Mouse (Mus musculus): Measurements from ENCODE around the gene Fam160a1.

The Fam160a1 gene

DNA sequence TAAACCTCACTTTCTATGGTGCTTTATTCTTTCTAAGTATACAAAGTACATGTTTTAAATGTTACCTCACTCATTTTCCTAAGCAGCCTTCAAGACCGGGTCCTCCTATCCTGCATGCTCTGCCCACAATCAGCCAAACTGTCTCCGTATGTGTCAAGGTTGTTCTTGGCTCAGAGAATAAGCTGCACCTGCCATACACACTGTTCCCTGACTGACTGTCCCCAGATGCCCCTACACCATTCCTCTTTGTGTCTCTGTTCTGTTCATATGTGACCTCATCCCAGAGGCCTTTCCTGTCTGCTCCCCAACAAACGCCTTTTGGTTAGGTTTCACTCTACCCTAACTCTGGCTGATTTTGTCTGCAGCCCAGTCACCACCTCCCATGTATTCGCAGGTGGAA lies 10.2 kb upstream of the Fam160a1 start:
- no peak for DNase-seq (ENCODE audit: low spot score in 2 of 2)

DNA sequence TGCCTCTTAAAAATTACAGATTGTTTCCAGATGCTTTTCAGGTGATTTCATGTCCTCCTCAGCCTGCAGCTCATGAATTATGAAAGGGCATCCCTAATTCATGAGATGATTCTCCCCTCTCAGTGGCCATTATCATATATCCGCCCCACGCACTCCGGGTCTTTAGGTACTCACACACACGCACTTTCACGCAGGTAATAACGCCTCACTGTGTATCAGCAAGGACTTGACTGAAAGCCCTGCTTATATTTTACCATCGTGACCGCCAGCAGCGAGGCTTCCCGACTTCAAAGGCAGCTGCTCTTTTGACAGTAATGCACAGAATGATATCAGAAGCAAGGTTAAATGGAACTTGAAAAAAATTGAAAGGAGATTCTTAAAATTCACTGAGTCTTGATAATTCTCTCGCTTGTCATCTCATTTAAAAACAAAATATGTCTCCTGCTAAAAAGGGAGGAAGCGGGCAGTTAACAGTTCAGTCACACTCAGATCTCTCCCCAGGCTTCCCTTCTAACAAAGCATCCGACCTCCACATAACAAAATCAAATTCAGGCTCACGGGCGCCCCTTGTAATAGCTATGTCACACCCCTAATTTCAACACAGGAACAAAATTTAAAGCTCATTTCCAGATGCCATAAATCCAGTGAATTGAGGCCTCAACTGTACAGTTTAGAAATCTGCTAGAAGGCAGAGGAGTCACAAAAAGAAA lies 3.9 kb upstream of the Fam160a1 start:
- no peak for DNase-seq (ENCODE audit: low spot score in 2 of 2)

DNA sequence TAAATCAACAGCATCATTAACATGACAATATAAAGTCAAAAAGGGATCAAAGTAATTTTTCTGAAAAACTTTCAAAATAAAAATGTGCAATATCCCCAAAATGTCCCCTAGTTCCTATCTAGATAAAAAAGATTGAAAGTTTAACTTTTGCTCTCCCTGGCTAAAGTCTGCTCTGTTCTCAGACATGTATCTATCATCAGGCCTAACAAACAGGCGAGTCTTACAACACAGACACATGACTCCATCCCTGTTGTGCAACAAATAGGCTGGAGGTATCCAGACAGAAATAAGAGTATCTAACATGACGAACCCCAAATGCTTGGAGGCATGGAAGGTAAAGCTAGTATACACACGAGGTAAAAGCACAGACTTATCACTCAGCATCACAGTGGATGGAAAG lies 2.2 kb upstream of the Fam160a1 start:
- no peak for DNase-seq (ENCODE audit: low spot score in 2 of 2)

DNA sequence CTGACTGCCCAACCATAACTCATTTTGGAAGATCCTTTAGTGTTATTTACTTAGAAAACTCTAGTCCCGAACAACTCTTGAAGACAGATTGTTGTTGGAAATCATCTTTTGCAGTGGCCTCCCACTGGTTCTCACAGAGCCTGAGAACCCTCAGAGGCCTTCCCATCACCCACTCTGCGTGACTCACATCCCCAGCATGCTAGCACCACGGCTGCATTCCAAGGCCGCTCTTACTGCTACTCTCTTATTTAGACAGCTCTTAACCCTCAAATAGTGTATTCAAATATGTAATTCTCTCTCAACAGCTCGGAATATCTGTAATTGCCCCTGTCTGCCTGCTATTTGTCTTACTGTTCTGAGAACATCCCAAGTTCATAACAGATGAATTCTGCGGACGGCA lies 2.9 kb downstream of the Fam160a1 start:
- DNase-seq (ENCODE audit: low spot score in 2 of 2): no peak

GRCm38 (mm10) chr3:85813101-85814014 lies 3.7 kb downstream of the Fam160a1 start:
- no peak for DNase-seq (ENCODE audit: low spot score in 2 of 2)

GRCm38 (mm10) chr3:85812010-85812409 lies 5.1 kb downstream of the Fam160a1 start:
- no peak for DNase-seq (ENCODE audit: low spot score in 2 of 2)

DNA sequence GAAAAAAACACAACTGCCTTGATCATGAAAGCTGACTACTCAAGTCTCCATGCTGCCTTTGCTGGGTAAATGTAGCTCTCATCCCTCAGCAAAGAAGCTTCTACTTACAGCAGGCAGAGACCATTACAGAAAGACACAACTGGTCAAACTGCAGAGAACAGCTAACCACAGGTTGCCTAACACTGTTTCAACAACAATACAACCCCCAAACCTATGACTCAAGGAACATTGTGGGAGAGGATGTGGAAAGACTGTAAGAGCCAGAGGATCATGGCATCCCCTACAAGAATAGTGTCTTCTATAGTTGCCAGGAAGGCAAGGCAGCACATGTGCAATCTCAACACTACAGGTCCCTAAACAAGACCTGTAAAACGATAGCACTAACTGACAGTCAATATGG lies 23.9 kb downstream of the Fam160a1 start:
- no peak for DNase-seq (ENCODE audit: low spot score in 2 of 2)

DNA sequence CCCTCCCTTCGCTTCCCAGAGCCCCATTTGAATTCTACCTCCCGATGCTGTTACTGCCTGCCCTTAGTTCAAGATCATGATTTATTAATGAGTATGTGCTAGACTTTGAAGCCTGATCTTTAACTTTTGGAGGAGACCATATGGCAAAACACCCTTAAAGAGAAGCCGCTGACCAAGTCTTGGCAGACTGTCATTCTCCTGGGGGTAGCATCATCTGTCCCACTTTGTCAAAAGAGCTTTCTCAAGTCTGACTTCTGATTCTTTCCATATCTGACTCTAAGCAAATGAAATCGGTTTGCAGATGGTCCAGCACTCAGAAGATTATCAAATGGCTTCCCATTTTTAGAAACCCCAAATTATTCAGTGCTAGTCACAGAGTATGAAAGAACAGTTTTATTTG lies 27.3 kb downstream of the Fam160a1 start:
- DNase-seq (ENCODE audit: low spot score in 2 of 2): no peak

- DNase-seq (ENCODE audit: low spot score in 2 of 2): no peak
Observed at GRCm38 (mm10) chr3:85786501-85786900, 30.6 kb downstream of the Fam160a1 start.

DNA sequence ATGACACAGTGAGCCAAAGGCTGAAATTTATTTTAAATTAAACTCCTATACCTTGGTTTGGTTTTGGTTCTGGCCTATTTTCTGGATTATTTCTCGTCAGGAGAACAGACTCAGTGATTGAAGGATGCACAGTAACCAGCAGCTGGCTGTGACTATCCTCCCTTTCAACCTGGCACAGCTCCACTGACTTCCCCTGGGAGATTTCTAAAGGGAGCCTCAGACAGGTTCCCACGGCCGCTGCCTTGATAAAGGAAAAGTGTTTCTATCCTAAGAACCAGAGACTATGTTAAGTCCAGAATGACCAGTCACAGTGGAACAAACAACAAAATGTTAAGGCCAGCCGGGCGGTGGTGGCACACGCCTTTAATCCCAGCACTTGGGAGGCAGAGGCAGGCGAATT lies 36.2 kb downstream of the Fam160a1 start:
- no peak for DNase-seq (ENCODE audit: low spot score in 2 of 2)

- DNase-seq (ENCODE audit: low spot score in 2 of 2): no peak
Observed at GRCm38 (mm10) chr3:85780332-85780731, 36.8 kb downstream of the Fam160a1 start.

DNA sequence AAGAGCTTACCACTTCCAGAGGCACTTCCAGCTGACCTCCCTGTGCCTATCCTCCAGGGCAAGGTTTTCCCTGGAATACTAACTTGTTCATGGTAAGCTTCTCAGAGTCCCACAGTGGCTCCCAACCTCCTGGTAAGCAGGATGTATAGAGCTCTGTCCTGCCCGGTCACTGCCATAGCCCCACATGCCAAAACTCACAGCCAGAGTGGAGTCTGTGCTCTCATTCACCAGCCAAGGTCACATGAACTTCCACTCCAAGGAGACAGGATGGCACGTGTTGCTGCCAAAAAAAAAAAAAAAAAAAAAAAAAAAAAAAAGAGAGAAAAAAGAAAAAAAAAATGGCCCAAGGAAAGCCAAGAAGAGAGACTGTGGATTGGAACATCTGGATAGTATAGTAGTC lies 39.2 kb downstream of the Fam160a1 start:
- no peak for DNase-seq (ENCODE audit: low spot score in 2 of 2)

- no peak for DNase-seq (ENCODE audit: low spot score in 2 of 2)
Observed at GRCm38 (mm10) chr3:85777356-85777755, 39.7 kb downstream of the Fam160a1 start.

DNA sequence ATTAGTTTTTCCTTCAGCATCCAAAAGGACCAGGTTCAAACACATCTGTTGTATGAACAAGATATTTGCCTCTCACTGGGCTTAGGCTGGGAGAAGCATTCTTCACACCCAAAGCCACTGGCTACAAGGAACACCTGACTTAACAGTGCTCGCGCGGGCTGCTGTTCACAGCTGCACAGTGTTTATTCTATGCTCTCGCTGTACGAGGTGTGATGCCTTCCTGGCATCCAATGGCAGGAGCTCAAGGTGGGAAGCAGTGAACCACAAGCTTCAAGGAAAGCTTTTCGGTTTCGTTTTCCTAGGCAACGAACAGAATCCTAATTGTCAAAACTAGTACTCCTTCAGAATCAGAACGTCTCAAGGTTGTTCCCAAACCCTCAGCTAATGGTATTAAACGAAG lies 40.4 kb downstream of the Fam160a1 start:
- no peak for DNase-seq (ENCODE audit: low spot score in 2 of 2)

DNA sequence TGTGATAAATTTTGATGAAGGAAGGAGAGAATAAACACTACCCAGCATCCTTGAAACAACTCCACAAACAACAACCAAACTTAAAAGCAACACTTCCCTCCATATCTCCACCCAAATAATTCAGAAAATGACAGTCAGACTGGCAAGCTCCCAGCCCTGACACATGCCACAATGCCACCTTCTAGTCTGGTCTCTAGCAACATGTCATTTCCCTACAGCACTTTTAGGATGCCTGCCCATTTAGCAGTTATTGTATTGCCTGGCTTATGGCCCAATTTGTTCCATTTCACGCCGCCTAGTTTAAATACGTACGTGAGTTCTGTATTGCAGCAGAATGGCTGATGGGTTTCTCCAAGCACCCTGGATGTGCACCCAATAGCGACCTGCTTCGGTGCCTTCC lies 41.0 kb downstream of the Fam160a1 start:
- DNase-seq (ENCODE audit: low spot score in 2 of 2): no peak

- DNase-seq (ENCODE audit: low spot score in 2 of 2): no peak
Observed at GRCm38 (mm10) chr3:85773886-85774285, 43.2 kb downstream of the Fam160a1 start.

DNA sequence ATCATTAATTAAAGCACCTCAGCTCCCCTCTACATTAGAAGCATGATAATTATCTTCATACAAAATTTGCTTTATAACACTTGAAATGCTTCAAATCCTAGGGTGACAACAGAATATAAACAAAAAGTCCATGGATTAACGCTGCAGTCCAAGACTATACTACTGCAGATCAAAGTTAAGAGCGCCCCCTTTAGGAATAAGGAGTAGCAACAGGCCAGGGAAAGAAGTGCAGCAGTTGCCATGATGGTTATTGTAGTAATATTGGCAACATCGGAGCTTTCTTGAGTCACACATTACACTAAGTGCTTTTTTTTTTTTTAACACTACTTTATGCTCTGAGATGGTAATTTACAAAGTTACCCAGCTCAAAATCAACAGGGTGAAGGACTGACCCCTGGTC lies 43.7 kb downstream of the Fam160a1 start:
- DNase-seq (ENCODE audit: low spot score in 2 of 2): no peak

GRCm38 (mm10) chr3:85764937-85765337 lies 52.2 kb downstream of the Fam160a1 start:
- DNase-seq (ENCODE audit: low spot score in 2 of 2): no peak

DNA sequence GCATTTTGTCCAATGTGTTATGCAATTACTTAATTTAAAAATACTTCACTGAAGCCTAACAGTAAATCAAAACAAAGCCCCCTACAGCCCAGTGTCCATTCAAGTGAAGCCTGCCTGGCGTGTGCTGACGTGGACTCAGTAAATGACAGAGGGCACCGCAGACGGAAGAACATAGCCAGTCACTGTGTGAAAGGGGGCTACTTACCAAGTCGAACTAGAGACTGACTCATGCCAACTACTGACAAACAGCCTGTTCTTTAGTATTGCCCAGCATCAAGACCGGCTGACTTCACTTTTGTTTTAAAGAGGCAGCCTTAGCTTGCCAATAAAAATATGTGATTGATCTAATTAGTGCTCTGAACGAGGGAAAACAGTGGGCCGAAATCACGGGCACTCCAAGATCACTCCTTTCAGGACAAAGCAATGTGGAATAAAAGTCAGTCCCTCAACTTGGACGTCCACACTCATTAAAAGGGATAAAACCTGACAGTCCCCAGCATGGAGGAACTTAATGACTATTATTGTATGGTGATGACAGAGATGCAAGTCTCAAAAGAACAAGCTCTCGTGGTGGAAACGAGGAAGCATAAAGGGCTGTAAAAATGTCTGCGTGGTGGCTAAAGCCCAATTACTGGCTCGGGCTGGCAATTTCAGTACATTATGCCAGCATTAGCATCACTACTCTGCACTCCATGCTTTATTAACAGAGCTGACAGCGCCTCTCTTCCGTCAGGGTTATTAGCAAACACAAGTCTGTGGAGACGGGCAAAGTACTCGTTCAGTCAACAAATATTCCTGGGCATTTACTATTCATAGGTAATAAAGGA lies 52.9 kb downstream of the Fam160a1 start:
- DNase-seq (ENCODE audit: low spot score in 2 of 2): no peak

GRCm38 (mm10) chr3:85757944-85758343 lies 59.1 kb downstream of the Fam160a1 start:
- DNase-seq (ENCODE audit: low spot score in 2 of 2): no peak

GRCm38 (mm10) chr3:85757435-85757834 lies 59.7 kb downstream of the Fam160a1 start:
- no peak for DNase-seq (ENCODE audit: low spot score in 2 of 2)

DNA sequence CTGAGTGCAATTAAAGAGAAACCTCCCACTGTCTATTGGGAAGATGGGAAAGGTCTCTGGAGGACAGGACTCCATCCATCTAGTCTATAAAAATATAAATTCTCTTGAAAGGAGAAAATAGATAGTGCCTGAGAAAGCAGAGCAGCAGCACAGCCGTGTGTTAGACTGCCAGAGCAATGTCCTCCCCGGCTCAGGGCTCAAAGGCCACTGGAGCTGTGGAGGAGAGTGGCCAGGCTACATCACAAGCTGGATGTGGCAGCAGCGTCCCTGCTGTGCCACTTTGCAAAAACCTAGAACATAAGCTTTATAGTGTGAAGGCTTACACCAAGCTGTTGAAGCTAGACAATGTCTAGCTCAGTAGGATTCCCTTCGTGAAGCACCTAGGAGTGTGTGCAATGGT lies 67.7 kb downstream of the Fam160a1 start:
- no peak for DNase-seq (ENCODE audit: low spot score in 2 of 2)

All from urinary bladder, postnatal 4 days (tissue).